Mouse (Mus musculus): Measurements from ENCODE around the gene Nr1d1. TPM values are rescaled to one million over a fixed set of nuclear protein-coding genes. Genes with fewer than 3 reads are reported as not detected.

Nr1d1 gene
- polyA plus RNA-seq (2014; fragmentation: Illumina TruSeq; extraction: RNeasy Lipid Tissue Mini Kit (QIAGEN cat#74804); ENCODE audit: low read depth, low replicate concordance), result 0.81 TPM

DNA sequence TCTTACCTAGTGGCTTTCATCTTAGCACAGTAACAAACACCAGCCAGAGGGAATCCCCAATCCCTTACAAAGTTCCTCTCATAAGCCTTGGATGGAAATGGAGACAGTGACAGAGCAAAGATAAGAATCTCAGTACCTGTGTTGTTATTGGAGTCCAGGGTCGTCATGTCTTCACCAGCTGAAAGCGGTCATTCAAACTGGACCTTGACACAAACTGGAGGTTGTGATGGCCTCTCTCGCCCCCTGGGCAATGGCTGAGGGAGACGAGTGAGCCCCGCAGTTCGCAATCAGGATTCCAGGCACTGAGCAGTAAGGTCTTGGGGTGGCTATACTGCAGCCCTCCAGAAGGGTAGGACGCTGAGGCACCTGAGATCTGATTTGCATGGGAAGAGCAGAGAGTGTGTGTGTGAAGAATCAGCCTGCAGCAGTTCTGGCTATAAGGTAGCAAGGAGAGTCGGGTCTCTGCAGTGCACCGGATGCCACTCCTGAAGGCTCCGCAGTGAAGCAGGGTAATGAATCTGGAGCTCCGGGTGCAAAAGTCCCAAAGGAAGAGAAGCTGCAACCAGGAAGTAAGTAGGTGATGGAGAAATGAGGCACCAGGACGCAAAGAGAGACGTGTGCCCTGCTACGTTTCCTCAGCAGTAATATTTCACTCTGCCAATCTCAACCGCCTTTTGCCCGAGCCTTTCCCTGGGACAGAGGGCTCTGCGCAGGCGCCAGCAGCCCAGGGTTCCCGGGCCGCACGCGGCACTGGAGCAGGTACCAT is at the start of gene Nr1d1:
Gene Nr1d1, minus strand, starts transcription at position 752 of the 766 bp plus-strand sequence.

GRCm38 (mm10) chr11:98804605-98805004 is 29.5 kb upstream of the Nr1d1 start, which contains the start of gene Casc3:
Gene Casc3 (plus strand): TSS chr11:98804905.

GRCm38 (mm10) chr11:98795015-98795713 is 20.0 kb upstream of the Nr1d1 start, which contains the start of gene Msl1:
Gene Msl1 (plus strand): TSS chr11:98795516.

GRCm38 (mm10) chr11:98740393-98741050 is 34.6 kb downstream of the Nr1d1 start, which contains the start of gene Thra:
Gene Thra (plus strand): TSS chr11:98740638.

GRCm38 (mm10) chr11:98729119-98729588 is 46.0 kb downstream of the Nr1d1 start, which contains the start of gene Med24:
Gene Med24 (minus strand): TSS chr11:98729435.

Other genes starting within 250 kb of the Nr1d1 start
- 0.18 TPM for gene Ikzf3, start 229.3 kb downstream of the Nr1d1 start, polyA plus RNA-seq (2014; fragmentation: Illumina TruSeq; extraction: RNeasy Lipid Tissue Mini Kit (QIAGEN cat#74804); ENCODE audit: low read depth, low replicate concordance)
- 608 TPM for gene Zpbp2, start 224.2 kb downstream of the Nr1d1 start, polyA plus RNA-seq (2014; fragmentation: Illumina TruSeq; extraction: RNeasy Lipid Tissue Mini Kit (QIAGEN cat#74804); ENCODE audit: low read depth, low replicate concordance)
- 10.1 TPM for gene Ormdl3, start 188.0 kb downstream of the Nr1d1 start, polyA plus RNA-seq (2014; fragmentation: Illumina TruSeq; extraction: RNeasy Lipid Tissue Mini Kit (QIAGEN cat#74804); ENCODE audit: low read depth, low replicate concordance)
- gene Lrrc3c, start 177.0 kb downstream of the Nr1d1 start, polyA plus RNA-seq (2014; fragmentation: Illumina TruSeq; extraction: RNeasy Lipid Tissue Mini Kit (QIAGEN cat#74804); ENCODE audit: low read depth, low replicate concordance), result not detected
- gene Gm12355, start 149.7 kb downstream of the Nr1d1 start, polyA plus RNA-seq (2014; fragmentation: Illumina TruSeq; extraction: RNeasy Lipid Tissue Mini Kit (QIAGEN cat#74804); ENCODE audit: low read depth, low replicate concordance), result 0.56 TPM
- gene Gsdma3, start 149.0 kb downstream of the Nr1d1 start, polyA plus RNA-seq (2014; fragmentation: Illumina TruSeq; extraction: RNeasy Lipid Tissue Mini Kit (QIAGEN cat#74804); ENCODE audit: low read depth, low replicate concordance), result not detected
- gene Gsdma2, start 128.6 kb downstream of the Nr1d1 start, polyA plus RNA-seq (2014; fragmentation: Illumina TruSeq; extraction: RNeasy Lipid Tissue Mini Kit (QIAGEN cat#74804); ENCODE audit: low read depth, low replicate concordance), result not detected
- gene Gsdma, start 111.0 kb downstream of the Nr1d1 start, polyA plus RNA-seq (2014; fragmentation: Illumina TruSeq; extraction: RNeasy Lipid Tissue Mini Kit (QIAGEN cat#74804); ENCODE audit: low read depth, low replicate concordance), result 1.6 TPM
- gene Psmd3, start 92.8 kb downstream of the Nr1d1 start, polyA plus RNA-seq (2014; fragmentation: Illumina TruSeq; extraction: RNeasy Lipid Tissue Mini Kit (QIAGEN cat#74804); ENCODE audit: low read depth, low replicate concordance), result 11.0 TPM
- 0.20 TPM for gene Csf3, start 74.1 kb downstream of the Nr1d1 start, polyA plus RNA-seq (2014; fragmentation: Illumina TruSeq; extraction: RNeasy Lipid Tissue Mini Kit (QIAGEN cat#74804); ENCODE audit: low read depth, low replicate concordance)
- 28.3 TPM for gene Med24, start 45.9 kb downstream of the Nr1d1 start, polyA plus RNA-seq (2014; fragmentation: Illumina TruSeq; extraction: RNeasy Lipid Tissue Mini Kit (QIAGEN cat#74804); ENCODE audit: low read depth, low replicate concordance)
- gene Thra, start 34.7 kb downstream of the Nr1d1 start, polyA plus RNA-seq (2014; fragmentation: Illumina TruSeq; extraction: RNeasy Lipid Tissue Mini Kit (QIAGEN cat#74804); ENCODE audit: low read depth, low replicate concordance), result 2.9 TPM
- 270 TPM for gene Msl1, start 20.2 kb upstream of the Nr1d1 start, polyA plus RNA-seq (2014; fragmentation: Illumina TruSeq; extraction: RNeasy Lipid Tissue Mini Kit (QIAGEN cat#74804); ENCODE audit: low read depth, low replicate concordance)
- 18.6 TPM for gene Casc3, start 29.6 kb upstream of the Nr1d1 start, polyA plus RNA-seq (2014; fragmentation: Illumina TruSeq; extraction: RNeasy Lipid Tissue Mini Kit (QIAGEN cat#74804); ENCODE audit: low read depth, low replicate concordance)
- 0.34 TPM for gene Rapgefl1, start 61.5 kb upstream of the Nr1d1 start, polyA plus RNA-seq (2014; fragmentation: Illumina TruSeq; extraction: RNeasy Lipid Tissue Mini Kit (QIAGEN cat#74804); ENCODE audit: low read depth, low replicate concordance)
- gene Wipf2, start 88.3 kb upstream of the Nr1d1 start, polyA plus RNA-seq (2014; fragmentation: Illumina TruSeq; extraction: RNeasy Lipid Tissue Mini Kit (QIAGEN cat#74804); ENCODE audit: low read depth, low replicate concordance), result 3.8 TPM
- 3.9 TPM for gene Cdc6, start 132.5 kb upstream of the Nr1d1 start, polyA plus RNA-seq (2014; fragmentation: Illumina TruSeq; extraction: RNeasy Lipid Tissue Mini Kit (QIAGEN cat#74804); ENCODE audit: low read depth, low replicate concordance)
- 1.3 TPM for gene Rara, start 152.5 kb upstream of the Nr1d1 start, polyA plus RNA-seq (2014; fragmentation: Illumina TruSeq; extraction: RNeasy Lipid Tissue Mini Kit (QIAGEN cat#74804); ENCODE audit: low read depth, low replicate concordance)
- gene Gjd3, start 207.7 kb upstream of the Nr1d1 start, polyA plus RNA-seq (2014; fragmentation: Illumina TruSeq; extraction: RNeasy Lipid Tissue Mini Kit (QIAGEN cat#74804); ENCODE audit: low read depth, low replicate concordance), result not detected
- 171 TPM for gene Top2a, start 248.9 kb upstream of the Nr1d1 start, polyA plus RNA-seq (2014; fragmentation: Illumina TruSeq; extraction: RNeasy Lipid Tissue Mini Kit (QIAGEN cat#74804); ENCODE audit: low read depth, low replicate concordance)